Mouse (Mus musculus) c-Kit-positive CD71-positive TER-119-positive erythroid progenitor cells, embryonic 14.5 days (primary cell): Measurements from ENCODE around the gene C1s1.
"Not testable (repeated sequence)": the region's sequence is repeated elsewhere in the genome, so short reads cannot be mapped to it uniquely, and the experiment has no call there.

Experiments used
- DNase-seq: peaks from one replicate; pipeline ENCODE4 v3.0.0-alpha.2; 2013; ENCODE audit warnings: low spot score

C1s1 gene

GRCm38 (mm10) chr6:124542284-124542683 is at the start of gene C1s1:
Gene C1s1, minus strand, starts transcription at chr6:124542359.
- not testable (repeated sequence) for DNase-seq

DNA sequence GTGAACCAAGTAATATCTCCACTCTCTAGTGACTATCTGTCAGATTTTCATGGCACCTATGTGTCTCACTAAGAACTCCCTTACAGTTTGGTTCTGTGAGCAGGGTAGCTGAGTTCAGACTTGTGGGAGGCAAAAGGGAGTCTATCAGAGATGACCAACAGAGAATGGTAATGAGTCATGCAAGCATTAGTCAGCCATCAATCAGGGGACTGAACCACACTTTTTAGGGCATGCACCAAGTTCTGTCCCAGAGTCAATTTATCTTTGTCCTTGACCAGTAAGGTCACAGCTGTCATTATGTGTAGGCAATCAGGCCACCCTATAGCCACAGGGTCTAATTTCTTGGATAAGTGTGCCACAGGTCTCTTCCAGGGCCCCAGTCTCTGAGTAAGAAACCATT is 46.6 kb upstream of the C1s1 start:
- no peak for DNase-seq

GRCm38 (mm10) chr6:124586266-124586665 is 44.1 kb upstream of the C1s1 start:
- DNase-seq: no peak

DNA sequence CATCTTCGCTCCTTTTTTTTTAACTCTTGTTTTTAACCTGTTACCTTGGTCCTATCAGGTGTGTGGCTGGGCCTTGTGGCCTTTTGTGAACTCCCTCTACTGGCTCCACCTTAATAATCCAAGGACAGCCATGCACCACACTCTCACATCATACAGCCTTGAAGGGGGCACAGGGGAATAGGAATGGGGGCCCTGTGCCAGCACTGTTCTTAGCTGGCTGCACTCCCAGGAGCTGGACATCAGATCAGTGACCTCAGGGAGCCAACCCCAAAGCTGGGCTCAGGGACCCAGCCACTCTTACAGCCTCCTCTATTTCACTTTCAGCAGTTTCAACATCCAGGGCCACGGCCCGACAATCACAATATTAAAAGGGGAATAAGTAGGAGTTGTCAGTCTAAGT is 43.6 kb upstream of the C1s1 start:
- no peak for DNase-seq

DNA sequence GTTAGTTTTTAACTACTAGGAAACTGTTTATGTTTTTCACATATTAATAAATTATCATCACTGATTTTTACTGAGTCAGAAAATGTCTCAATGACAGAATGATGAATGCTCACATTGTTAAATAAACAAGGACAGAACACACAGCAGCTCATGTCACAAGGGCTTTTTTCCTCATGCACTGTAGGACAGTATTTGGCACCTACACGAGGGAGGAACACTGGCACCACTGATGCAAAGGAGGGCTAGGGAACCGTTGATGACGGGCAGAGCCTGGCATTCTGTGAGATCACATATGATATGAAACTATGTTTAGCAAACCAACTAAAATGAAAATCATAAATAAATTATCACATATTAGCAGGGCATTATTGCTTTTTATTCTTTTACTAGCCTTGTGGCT is 42.8 kb upstream of the C1s1 start:
- DNase-seq: no peak

- no peak for DNase-seq
Observed at GRCm38 (mm10) chr6:124582231-124582630, 40.1 kb upstream of the C1s1 start.

DNA sequence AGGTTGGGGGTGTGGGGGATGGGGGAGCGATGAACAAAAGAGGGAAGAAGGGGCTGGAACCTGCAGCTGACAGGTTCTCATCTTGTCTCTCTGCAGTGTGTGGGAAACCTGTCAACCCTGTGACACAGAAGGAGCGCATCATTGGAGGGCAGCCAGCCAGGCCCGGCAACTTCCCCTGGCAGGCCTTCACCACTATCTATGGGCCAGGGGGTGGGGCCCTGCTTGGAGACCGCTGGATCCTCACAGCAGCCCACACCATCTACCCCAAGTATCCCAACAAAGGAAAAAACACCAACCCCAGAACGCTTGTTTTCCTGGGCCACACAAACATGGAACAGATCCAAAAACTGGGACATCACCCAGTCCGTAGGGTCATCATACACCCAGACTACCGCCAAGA is 38.0 kb upstream of the C1s1 start:
- not testable (repeated sequence) for DNase-seq

GRCm38 (mm10) chr6:124575155-124575678 is 33.1 kb upstream of the C1s1 start:
- not testable (repeated sequence) for DNase-seq

GRCm38 (mm10) chr6:124570026-124570425 is 27.9 kb upstream of the C1s1 start, which contains the start of gene C1rb:
Gene C1rb, plus strand, starts transcription at chr6:124570294.
- DNase-seq: peak; percentile 65

DNA sequence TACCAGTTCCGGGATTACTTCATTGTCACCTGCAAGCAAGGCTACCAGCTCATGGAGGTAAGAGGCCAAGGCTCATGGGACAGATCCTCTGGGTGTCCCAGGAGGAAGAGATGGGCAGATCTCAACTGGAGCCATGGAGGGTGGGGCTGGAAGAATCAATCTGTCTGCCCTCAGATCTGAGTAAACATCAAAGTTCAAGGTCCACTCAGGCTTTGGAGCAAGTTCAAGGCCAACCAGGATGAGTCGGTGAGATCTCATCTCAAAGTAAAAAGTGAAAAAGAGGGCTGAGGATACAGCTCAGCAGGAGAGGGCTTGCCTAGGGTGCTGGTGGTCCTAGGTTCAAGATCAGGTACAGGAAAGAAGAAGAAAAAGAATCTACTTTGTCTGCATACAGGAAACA is 19.5 kb upstream of the C1s1 start:
- DNase-seq: not testable (repeated sequence)

DNA sequence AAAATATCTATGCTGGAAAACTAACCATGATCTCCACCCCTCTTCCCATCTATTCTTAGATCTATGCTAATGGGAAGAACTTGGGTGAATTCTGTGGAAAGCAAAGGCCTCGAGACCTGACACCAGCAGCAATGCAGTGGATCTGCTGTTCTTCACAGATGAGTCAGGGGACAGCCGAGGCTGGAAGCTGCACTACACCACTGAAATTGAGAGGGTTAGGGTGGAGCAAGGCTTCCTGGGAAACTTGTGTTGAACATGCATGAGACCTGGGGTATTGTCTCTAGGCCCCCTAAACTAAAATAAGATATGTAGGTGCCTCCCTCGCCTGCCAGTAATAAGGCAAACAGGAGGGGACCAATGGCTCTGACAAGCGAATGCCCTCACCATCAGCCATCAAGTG is 19.0 kb upstream of the C1s1 start:
- DNase-seq: not testable (repeated sequence)

DNA sequence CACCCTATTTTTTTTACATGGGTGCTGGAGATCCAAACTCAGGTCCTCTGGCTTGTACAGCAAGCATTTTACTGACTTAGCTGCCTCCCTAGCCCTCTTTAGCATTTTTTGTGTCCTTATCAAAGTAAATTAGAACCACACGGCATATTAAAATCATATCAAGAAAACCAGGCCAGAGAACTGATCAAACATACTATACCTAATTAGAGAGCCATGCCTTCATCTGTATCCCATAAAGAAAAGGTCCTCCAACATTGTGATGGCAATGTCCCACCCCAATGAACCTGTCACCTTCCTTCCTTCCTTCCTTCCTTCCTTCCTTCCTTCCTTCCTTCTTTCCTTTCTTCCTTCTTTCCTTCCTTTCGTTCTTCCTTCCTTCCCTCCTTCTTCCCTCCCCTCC is 13.8 kb upstream of the C1s1 start:
- not testable (repeated sequence) for DNase-seq

DNA sequence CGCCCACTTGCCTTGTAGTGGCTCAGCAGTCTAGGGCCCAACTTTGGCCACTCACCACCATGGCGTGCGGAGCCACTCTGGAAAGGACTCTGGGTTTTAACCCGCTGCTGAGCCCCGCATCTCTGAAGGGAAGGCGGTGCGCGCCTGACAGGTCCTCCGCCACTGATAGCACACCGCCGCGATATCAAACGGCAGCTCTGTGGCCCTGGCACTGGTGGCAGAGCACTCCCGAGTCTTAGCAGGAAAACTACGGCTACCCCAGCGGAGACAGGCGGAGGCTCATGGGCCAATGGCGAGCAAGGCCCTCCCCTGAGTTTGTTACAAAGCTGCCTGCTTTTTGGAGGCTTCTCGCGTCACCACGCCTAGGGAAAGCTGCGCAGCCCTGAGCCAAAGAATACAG is 10.6 kb upstream of the C1s1 start:
- DNase-seq: no peak

DNA sequence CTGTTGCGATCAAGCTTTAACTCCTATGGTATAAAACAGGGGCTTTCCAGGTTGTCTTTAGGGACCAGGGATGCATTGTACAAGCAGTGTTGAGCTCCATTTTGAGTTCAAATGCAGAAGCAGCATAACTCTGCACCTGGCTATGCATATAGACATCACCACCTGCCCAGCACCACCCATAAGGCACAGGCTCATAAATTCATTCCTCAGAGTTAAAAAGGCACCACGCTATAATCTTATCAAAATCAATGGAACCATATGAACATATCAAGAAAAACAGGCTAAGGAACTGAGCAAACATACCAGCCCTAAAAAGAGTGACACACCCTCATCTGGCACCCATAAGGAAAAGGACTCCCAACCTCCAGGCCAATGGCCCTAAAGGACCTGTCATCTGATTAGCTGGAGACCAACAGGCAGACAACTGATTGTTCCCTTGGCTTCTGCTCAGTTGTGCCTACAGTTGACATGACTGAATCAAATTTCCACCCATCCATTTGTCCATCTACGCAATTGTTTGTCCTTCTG is 6.9 kb upstream of the C1s1 start:
- no peak for DNase-seq

GRCm38 (mm10) chr6:124547979-124548378 is 5.8 kb upstream of the C1s1 start:
- not testable (repeated sequence) for DNase-seq

GRCm38 (mm10) chr6:124545425-124545824 is 3.3 kb upstream of the C1s1 start:
- DNase-seq: no peak

GRCm38 (mm10) chr6:124544466-124544865 is 2.3 kb upstream of the C1s1 start:
- DNase-seq: no peak

DNA sequence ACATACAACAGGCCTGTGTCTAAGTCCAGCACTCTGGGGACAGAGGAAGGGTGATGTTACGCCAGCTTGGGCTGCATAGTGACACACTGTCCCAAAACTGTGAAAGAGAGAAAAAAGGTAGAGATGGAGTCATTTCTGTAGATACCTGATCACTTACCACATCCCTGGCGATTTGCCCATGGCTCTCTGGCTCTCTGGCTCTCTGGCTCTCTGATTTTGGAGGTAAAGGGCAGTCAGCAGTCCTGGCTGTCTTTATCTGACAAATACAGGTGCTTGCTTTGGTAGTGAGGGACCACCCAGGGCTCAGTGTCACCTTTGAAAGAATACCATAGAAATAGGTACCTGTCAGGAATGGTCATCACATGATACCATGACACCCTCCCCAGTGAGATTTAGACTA is 983 bp downstream of the C1s1 start:
- DNase-seq: not testable (repeated sequence)

GRCm38 (mm10) chr6:124536125-124536829 is 5.9 kb downstream of the C1s1 start:
- DNase-seq: not testable (repeated sequence)

GRCm38 (mm10) chr6:124531077-124531476 is 11.1 kb downstream of the C1s1 start:
- DNase-seq: no peak

- DNase-seq: no peak
Observed at GRCm38 (mm10) chr6:124527881-124528280, 14.3 kb downstream of the C1s1 start.

DNA sequence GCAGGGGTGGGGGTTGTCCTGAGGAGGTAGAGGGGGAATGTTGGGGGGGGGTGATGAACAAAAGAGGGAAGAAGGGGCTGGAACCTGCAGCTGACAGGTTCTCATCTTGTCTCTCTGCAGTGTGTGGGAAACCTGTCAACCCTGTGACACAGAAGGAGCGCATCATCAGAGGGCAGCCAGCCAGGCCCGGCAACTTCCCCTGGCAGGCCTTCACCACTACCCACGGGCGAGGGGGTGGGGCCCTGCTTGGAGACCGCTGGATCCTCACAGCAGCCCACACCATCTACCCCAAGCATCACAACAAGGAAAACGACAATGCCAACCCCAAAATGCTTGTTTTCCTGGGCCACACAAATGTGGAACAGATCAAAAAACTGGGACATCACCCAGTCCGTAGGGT is 20.1 kb downstream of the C1s1 start:
- DNase-seq: not testable (repeated sequence)

DNA sequence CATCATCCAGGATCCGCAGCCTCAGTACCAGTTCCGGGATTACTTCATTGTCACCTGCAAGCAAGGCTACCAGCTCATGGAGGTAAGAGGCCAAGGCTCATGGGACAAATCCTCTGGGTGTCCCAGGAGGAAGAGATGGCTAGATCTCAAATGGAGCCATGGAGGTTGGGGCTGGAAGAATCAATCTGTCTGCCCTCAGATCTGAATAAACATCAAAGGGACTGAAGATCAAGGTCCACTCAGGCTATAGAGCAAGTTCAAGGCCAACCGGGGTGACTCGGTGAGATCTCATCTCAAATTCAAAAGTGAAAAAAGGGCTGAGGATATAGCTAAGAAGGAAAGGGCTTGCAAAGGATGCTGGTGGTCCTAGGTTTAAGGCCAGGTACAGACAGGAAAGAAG is 24.4 kb downstream of the C1s1 start:
- DNase-seq: not testable (repeated sequence)
